8 mouse cellular contexts compared by ENCODE assay signal in the genomic region with DNA sequence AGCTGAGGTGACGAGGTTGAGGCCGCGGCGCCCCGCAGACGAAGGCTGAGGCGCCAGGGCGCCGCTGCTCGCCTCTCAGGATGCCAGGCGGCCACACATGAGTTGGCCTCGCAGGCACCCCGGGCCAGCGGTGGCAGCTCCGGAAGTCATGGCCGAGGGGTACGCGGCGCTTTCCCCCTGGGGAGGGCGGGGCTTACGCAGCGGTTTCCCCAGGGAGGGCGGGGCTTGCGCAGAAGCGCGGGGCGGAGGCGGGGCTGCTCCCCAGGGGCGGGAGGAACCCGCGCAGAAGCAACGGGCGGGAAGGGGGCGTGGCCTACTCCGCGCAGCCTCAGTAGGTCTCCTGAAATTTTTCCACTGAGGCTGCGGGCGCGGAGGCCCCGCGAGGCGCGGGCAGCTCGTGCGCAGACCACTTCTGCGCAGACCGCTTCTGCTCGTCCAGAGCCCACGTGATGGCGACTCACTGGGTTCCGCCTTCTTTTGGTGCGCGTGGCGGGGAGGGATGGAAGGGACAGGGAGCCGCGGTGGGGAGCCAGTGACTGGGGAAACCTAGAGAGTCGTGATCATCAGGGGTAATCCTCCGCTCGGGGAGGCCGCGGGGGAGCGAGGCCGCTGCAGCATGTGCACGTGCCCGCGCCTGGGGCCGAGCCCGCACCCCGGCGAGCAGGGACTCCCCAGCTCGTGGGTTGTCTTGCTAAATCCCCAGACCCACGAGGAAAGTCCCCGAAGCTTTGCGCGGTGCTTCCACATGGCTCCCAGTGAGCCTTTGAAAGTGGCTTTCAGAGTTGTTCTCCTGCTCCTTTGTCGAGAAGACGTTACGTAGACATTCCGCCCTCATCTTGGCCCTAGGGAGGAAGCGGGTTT. TPM values are rescaled to one million over a fixed set of nuclear protein-coding genes. Genes with fewer than 3 reads are reported as not detected.
DNase-seq lines count a peak whose midpoint lies in the region; ATAC-seq and TF ChIP-seq lines count a peak whose summit lies in the region.

No protein-coding gene starts in this region.

- peak overlapping the region; percentile 98 for H3K27ac ChIP-seq in hindbrain, embryonic 10.5 days
- peak overlapping the region; percentile 99 for H3K27ac ChIP-seq in lung, postnatal 0 days (ENCODE audit: low read length)

- peaks cover 28% of the 10 kb centered on the region for H3K4me1 ChIP-seq in hindbrain, embryonic 10.5 days (replicated peaks)
- H3K4me1 ChIP-seq in lung, postnatal 0 days (ENCODE audit: insufficient read depth, low read depth, low read length) = no peaks in the 10 kb centered on the region

- DNase-seq in MEL-GATA-1-ER (ENCODE audit: extremely low read depth, low read depth) = peak; percentile 93
- peak; percentile 99 for DNase-seq in cerebellum, adult 8-10 months
- DNase-seq in forelimb bud, embryonic 11.5 days (ENCODE audit: low read depth, low spot score) = peak; percentile 99
- DNase-seq in hindbrain, embryonic 10.5 days (ENCODE audit: low spot score) = peak; percentile 97
- DNase-seq in layer of hippocampus, adult 9-11 months = peak; percentile 98
- DNase-seq in lung, postnatal 0 days (ENCODE audit: low spot score) = peak; percentile 98
- peak; percentile 97 for DNase-seq in ovary, postnatal 14 days (ENCODE audit: low spot score)
- peak; percentile 100 for DNase-seq in thymus, postnatal 14 days

- no peaks in the 10 kb centered on the region for H3K27me3 ChIP-seq in hindbrain, embryonic 10.5 days (ENCODE audit: insufficient read depth, poor library complexity, severe bottlenecking)
- H3K27me3 ChIP-seq in lung, postnatal 0 days (replicated peaks; ENCODE audit: insufficient read depth, low read length) = no peaks in the 10 kb centered on the region

- H3K9ac ChIP-seq in lung, postnatal 0 days (replicated peaks; ENCODE audit: low read depth) = peak overlapping the region; percentile 75

- no peak for TF ChIP-seq EP300 in lung, postnatal 0 days (IDR thresholded peaks at IDR 0.05)

- 1% methylated on average over 80 of the region's 80 CpGs for WGBS in hindbrain, embryonic 10.5 days
- WGBS in lung, postnatal 0 days = under 1% methylated on average over 72 of the region's 80 CpGs

- H3K36me3 ChIP-seq in hindbrain, embryonic 10.5 days = no peaks in the 10 kb centered on the region
- no peaks in the 10 kb centered on the region for H3K36me3 ChIP-seq in lung, postnatal 0 days (ENCODE audit: insufficient read depth, low read length)

- peak overlapping the region; percentile 71 for H3K4me3 ChIP-seq in hindbrain, embryonic 10.5 days
- peak overlapping the region; percentile 51 for H3K4me3 ChIP-seq in lung, postnatal 0 days (ENCODE audit: low read depth, low read length)

- H3K9me3 ChIP-seq in hindbrain, embryonic 10.5 days = no peaks in the 10 kb centered on the region
- no peaks in the 10 kb centered on the region for H3K9me3 ChIP-seq in lung, postnatal 0 days (ENCODE audit: low read length)

- TF ChIP-seq CTCF in lung, postnatal 0 days (IDR thresholded peaks at IDR 0.05) = peak; percentile 21

- ATAC-seq in lung, postnatal 0 days = peak; percentile 93

- peak overlapping the region; percentile 91 for H3K4me2 ChIP-seq in lung, postnatal 0 days (replicated peaks; ENCODE audit: low read depth, low read length)

RNA-seq across cellular contexts. Expression of a gene that starts 10.2 kb away (rescaled TPM):
- polyA plus RNA-seq in hindbrain, embryonic 10.5 days (2016; fragmentation: Nextera tagmentation; extraction: Ambion mirVana) = 135 and 156 TPM in 2 replicates
- polyA plus RNA-seq in lung, postnatal 0 days (2015; fragmentation: Nextera tagmentation; extraction: Ambion mirVana) = 66.6 and 75.3 TPM in 2 replicates

Comparison
In these comparisons a context has a peak if more than half of its experiments do, and no peak if none do; other contexts are left out.
1. Peak in every context shown above with its lines: DNase-seq, ATAC-seq, H3K4me3 ChIP-seq and H3K27ac ChIP-seq.